Mouse (Mus musculus) adrenal gland, postnatal 10 days (tissue): ENCODE data around the gene Ankib1. TPM values are rescaled to one million over a fixed set of nuclear protein-coding genes. Genes with fewer than 3 reads are reported as not detected.
"Not testable (repeated sequence)": the region's sequence is repeated elsewhere in the genome, so short reads cannot be mapped to it uniquely, and the experiment has no call there.

ENCODE experiments used
- DNase-seq: peaks from one replicate; pipeline ENCODE4 v3.0.0; 2021; ENCODE audit warnings: mixed read lengths
- total RNA-seq, 2 experiments: library from RNA; stranded (reverse); gene quantifications; 2 replicates each; pipeline ENCODE4 v1.2.3; 2021

Ankib1 gene
- total RNA-seq, 2 experiments from 2014 or later: 47.8 to 53.0 TPM

DNA sequence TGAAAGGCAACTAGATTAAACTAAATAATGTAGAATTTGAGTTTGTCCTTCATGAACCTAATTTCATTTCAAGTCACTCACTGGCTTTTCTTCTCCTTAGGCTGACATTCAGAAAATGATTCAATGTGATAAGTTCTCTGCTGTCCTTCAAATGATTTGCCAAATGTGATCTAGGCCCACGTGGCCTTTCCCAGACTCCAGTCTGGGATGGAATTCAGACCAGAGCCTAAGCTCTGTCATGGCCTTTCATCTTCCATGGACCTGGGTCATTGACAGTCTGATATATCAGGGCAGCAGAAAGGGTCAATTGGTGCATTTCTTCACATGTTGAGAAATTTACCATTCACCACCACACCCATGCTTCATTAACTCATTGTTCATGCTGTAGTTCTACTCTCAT lies 77.2 kb downstream of the Ankib1 start:
- peak; percentile 29 for DNase-seq

DNA sequence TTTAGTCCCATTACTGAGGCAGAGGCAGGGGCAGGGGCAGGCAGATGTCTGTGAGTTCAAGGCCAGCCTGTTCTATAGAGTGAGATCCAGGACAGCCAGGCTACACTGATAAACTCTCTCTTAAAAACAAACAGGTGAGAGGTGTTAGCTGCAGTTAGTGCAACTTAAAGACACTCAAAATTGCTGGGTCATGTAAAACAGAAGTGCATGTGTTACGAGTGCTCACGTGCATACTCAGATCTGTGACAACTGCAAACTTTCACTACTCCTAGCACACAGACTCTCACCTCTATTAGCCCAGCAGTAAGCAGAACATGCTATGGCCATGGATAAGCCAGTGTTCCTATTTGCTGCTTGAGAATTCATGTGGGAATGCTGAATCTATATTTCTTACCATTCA lies 79.3 kb downstream of the Ankib1 start:
- DNase-seq: no peak

DNA sequence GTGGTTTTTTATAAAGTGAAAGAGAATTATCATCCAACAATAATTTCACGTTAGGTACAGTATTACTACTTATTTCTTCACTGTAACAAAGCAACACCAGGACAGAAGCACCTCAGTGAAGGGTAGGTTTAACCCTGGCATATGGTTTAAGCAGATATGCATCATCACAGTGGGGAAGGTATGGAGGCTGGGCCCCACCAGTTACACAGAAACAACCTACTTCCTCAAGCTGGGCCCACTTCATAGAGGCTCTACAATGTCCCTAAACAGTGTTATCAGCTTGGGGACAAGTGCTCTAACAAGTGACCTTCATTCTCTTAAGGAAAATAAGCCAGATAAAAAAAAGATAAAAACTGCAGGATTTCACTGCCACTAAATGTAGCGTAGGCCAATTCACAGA lies 79.9 kb downstream of the Ankib1 start:
- no peak for DNase-seq

DNA sequence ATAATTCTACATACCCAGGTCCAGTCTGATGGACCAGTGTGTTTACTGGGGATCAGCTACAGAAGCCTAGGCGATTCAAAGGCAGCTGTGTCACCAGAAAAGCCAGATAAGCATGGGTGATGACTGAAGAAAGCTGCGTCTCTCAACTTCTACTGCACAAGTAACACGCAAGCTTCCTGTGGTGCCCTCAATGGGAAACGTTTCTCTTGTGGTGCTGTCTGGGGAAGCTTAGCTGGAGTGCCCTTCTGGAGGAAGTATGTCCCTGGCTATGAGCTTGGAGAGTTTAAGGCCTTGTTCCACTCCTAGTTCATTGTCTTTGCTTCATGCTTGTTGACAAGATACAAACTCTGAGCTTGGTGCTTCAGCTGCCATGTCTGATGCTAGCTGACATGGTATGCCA lies 83.4 kb downstream of the Ankib1 start:
- DNase-seq: no peak

- DNase-seq: no peak
Observed at GRCm38 (mm10) chr5:3715800-3716199, 86.9 kb downstream of the Ankib1 start.

DNA sequence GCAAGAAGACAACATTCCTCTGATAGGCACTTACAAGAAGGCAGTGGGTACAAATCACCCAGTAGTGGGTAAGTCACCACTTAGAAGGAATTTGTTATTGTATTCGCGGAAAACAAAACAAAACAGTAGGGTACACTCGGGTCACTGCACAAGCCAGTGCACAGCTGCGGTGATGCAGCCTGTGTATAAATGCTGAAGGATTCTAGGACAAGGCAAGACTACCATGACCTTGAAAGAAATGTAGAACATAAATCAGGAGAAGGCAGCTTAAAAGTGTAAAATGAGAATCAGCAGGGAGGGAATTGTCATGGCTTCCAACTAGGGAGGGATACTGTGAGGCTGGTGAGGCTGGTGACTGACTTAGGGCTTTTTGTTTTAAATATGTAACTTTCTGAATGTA lies 100.5 kb downstream of the Ankib1 start:
- no peak for DNase-seq

DNA sequence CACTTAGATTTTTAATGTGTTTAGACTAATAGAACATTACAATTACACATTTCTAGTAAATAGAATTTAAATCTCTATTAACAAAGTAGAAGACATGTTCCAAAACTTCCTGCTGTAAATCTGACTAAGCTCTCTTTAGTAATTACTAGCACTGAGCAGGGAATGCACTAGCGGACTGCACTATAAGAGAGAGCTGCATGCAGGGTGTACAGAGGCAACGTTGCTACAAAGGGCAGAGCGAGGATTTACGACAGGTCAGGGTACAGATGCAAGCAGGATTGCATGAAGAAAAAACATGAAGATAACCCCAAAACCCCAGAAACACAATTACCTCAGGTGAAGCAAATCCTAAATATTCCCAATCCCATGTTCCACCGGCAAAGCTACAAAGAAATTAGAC lies 102.7 kb downstream of the Ankib1 start:
- no peak for DNase-seq

DNA sequence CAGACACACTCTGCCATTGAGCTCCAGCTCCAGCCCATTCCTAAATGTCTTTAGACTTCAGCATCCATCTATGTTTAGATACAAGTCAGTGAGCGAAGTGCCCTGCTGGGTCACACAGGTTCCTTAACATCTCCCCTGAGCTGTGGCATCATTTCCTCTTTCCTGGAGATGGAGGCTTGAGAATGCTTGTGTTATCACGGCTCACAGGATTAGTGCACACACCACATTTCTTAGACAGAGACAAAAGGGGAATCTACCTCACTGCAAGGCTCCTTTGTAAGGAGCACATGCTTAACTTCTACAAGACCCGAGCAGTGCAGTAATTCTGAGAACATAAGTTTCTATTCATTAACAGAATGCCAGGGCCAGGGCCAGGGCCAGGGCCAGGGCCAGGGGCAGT lies 106.7 kb downstream of the Ankib1 start:
- DNase-seq: no peak

DNA sequence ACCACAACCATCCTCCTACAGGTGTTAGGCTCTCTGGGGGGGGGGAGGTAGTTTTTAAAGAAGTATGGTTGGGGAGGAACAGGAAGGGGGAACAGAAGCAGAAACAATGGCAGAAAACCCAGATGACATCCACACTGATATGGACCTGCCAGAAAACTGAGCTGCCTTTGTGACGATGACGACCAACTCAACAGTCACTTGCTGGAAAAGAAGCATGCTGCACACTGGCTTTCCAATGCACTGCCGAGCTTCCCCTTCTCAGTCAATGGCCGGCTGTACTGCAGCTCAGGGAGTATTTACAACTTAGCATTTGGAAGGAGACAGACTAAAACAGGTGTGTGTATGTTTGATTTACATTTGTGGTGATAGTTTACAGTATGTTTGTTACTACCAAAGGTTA lies 107.5 kb downstream of the Ankib1 start:
- DNase-seq: no peak

DNA sequence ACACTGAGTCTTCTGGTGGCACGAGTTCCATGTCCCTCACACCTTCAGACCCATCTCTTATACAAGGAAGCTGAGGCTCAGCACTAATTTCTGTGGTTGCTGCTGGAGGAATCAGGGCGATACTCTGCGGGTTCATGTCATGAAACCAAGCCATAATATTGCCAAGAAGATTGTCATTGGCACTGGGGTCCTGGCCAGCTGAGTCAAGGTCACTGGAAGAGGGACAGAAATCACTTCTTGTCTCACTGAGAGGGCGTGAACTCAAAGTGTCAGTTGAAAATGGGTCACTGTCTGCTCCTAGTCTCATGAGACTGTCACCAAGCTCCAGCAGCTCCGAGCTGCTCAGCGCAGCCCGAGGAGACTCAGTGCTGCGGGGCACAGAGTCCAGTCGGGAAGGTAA lies 109.8 kb downstream of the Ankib1 start:
- no peak for DNase-seq

DNA sequence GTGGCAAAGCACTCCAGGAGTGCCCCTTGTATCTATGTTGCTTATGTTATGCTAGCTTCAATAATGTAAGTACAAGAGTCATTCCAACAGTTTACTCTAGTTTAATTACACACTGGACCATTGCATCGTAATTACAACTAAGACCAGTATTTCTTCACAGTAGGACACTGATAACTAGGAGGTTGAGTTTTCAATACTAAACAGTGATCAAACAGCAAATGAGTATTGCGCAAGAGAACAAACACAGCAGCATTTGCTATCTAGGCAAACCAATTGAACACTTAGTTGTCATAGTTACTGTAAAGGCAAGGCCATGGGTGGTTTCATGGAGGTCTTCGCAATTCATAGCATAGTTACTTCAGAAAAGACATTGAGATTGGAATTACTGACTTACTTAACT lies 111.4 kb downstream of the Ankib1 start:
- no peak for DNase-seq

- peak; percentile 65 for DNase-seq
Observed at GRCm38 (mm10) chr5:3688298-3688697, 114.4 kb downstream of the Ankib1 start.

GRCm38 (mm10) chr5:3669938-3670554 lies 132.7 kb downstream of the Ankib1 start:
- DNase-seq: no peak

DNA sequence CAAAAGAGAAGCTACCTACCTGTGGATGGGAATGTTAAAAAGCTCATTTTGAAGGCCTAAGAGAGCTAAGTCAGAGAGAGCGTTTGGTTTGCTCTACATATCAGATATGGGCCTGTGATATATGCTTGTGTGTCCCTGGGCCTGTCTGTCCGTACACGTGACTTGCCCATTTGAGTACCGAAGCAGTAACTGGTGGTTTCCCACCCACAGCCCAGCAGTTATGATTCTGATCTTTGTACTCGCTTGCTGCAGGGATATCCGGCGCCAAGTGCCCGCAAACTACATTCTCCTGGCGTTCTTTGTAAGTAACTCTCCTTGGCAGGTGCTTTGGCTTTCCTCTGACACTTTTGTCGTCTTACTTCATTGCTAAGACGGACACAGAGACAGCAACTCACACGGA lies 136.1 kb downstream of the Ankib1 start:
- DNase-seq: no peak

DNA sequence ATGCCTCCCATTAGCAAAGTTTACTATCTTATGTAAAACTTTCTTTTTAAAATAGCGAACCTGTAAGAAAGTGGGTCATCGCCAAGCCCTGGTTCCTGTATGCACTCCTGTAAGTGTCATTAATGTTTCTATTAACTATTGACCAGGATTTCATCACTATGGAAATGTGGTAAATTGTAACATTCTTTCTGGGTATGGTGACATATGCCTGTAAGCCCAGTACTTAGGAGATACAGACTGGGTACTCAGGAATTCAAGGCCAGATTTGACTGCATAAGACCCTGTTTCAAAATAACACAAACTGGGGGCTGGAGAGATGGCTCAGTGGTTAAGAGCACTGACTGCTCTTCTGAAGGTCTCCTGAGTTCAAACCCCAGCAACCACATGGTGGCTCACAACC lies 137.5 kb downstream of the Ankib1 start:
- no peak for DNase-seq

- no peak for DNase-seq
Observed at GRCm38 (mm10) chr5:3657085-3657484, 145.6 kb downstream of the Ankib1 start, which contains the start of gene Gatad1. Gene Gatad1 (minus strand): TSS chr5:3657185.

DNA sequence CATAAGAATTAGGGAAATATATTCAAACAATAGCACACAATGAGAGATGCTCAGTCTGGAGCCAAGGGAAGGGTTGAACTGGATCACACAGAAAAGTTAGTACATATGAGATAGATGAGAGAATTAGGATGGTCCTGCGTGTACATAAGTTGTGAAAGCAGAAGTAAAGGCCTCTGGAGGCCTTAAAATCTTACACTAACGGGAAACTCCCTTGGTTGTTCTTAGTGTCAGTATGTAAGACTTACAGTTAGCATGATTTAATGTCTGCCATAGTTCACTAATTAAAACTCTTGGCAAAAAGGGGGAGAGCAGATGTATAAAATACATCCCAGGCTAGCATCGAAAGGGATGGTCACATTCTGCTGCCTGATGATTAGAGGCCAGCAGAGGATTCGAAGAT lies 148.9 kb downstream of the Ankib1 start:
- DNase-seq: no peak

DNA sequence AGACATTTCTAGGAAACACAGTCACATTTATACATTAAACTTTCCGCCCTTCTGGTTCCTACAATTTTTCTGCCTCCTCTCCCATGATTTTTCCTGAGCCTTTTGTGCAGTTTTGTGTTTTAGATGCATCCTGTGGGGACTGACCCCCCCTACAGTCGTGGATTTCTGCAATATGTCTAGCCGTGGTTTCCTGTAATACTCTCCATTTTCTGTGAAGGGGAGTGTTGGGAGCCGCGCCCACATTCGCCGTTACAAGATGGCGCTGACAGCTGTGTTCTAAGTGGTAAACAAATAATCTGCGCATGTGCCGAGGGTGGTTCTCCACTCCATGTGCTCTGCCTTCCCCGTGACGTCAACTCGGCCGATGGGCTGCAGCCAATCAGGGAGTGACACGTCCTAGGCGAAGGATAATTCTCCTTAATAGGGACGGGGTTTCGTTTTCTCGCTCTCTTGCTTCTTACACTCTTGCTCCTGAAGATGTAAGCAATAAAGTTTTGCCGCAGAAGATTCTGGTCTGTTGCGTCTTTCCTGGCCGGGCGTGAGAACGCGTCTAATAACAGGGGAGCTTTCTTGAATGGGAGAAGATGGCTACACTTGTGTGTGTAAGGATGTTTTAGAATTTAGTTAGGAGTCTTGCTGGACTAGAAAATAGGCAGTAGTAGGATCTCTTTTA lies 149.7 kb downstream of the Ankib1 start:
- DNase-seq: not testable (repeated sequence)

DNA sequence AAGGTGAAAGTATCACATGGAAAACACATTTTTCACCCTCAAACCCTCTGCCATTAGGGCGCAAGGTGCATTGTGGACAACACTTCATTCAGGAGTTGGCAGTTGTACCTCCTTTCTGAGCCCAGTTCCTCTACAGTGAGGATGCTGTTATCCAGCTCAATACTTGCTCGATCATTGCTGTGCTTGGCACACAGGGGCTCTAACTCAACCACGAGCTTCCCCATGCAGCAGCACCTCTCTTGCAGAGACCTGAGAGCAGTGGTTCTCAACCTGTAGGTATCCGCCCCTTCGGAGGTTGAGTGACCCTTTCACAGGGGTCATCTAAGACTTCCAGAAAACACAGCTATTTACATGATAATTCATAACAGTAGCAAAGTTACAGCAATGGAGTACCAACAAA lies 151.1 kb downstream of the Ankib1 start:
- DNase-seq: no peak

- no peak for DNase-seq
Observed at GRCm38 (mm10) chr5:3650881-3651280, 151.8 kb downstream of the Ankib1 start, which contains the start of gene Tmbim7. Gene Tmbim7 (plus strand): TSS chr5:3651181.

- DNase-seq: no peak
Observed at GRCm38 (mm10) chr5:3648849-3649210, 153.9 kb downstream of the Ankib1 start.

DNA sequence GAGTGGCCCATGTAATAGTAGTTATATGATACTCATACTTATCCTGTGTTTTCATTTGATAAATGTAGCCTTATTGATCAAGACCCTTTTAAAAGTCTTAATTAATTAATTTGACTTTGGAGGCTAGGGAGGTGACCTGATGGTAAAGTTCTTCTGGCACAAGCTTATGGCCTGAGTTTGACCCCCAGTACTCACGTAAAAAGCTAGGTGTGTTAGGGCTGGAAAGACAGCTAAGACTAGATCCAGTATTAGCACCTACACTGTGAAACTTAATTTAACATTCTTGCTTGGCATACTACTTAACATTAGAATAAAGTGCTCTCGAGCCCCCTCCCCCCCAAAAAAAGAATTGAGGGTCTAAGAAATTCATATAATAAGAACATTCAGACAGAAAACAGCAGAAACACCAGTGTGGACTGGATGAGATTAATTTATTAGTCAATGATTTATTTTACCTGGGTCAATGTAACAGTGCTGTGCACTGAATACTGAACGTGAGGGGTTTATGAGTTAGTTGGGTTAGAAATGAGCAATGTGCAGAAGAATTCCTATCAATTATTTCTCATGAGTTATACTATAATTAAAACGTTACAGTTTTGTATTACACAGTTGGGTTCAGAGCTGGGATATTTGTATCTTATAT lies 154.4 kb downstream of the Ankib1 start:
- DNase-seq: no peak

- peak; percentile 92 for DNase-seq
Observed at GRCm38 (mm10) chr5:3647708-3648121, 155.0 kb downstream of the Ankib1 start.
